Mouse (Mus musculus) megakaryocyte-erythroid progenitor cell, adult 5-6 weeks (primary cell): Measurements from ENCODE around the gene Smarcal1. TPM values are rescaled to one million over a fixed set of nuclear protein-coding genes. Genes with fewer than 3 reads are reported as not detected.

Experiments used
- ATAC-seq: replicated peaks from 2 replicates; pipeline ENCODE4 v1.8.0; 2016; ENCODE audit warnings: mild to moderate bottlenecking, inconsistent platforms; ENCODE audit not compliant: severe bottlenecking, poor library complexity, low FRiP score, low TSS enrichment
- total RNA-seq, 2 experiments: library from RNA; stranded (forward) in 1 of 2; stranded (reverse) in 1 of 2; fragments of 200-1000, 215-1000 nt in 1 of 2; fragments of >200 nt in 1 of 2; fragmentation: Nextera tagmentation in 1 of 2; gene quantifications; 2 replicates each; pipeline ENCODE4 v1.2.3; 2014 to 2017

Smarcal1 gene
- total RNA-seq, 2 experiments from 2014 or later: 12.6 to 24.6 TPM

DNA sequence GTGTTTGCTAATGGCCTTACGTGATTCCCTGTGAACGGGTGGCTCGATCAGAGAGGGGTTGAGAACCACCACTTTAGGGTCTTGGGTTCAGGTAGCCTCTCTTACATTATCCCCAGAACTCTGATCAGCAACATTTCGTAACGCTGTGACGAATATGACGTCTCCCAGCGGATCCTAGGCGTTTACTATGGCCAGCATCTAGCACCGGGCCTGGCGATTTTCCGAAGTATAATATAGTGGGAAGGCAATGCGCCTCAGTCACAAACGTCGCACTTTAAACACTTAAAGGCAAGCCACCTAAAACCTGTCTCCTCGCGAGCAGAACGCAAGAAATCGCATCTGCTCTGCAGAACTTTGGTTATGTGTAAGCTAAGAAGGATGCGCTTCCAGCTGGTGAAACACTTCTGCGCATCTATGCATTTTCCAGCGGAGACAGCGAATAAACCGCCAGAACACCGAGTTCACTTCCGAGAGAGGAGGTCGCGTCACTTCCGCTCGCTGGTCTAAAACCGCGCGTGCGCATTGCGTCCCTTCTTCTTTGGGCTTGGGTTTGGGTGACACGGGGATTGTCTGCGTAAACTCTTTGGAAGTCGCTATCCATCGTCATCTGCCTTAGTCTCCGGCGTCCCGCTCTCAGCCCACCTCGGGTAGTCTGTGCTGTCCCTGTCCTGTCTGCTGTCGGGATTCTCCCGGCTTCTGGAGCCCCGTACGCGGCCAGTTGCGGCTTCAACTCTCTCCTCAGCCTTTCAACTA lies 57.8 kb downstream of the Smarcal1 start:
- peak; percentile 65 for ATAC-seq

DNA sequence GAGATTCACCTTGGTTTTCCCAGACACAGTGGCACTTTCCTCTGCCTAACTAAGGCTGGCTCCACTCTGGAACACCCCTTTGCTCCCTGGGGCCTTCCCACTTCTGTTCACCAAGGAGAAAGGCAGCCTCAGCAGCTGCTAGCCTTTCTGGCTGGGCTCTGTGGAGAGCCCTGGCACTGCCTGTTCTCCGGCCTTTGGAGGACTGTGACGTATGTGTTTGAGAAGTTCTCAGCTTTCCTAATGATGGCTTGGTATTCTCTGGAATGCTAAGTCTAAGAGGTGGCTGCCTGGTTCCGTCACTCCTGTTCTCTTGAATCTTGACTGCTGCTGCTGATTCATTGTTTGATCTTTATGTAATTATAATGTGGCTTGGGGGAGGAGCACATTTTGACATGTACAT lies 90.0 kb downstream of the Smarcal1 start:
- no peak for ATAC-seq

Other genes with a start within 250 kb of the Smarcal1 start
- not detected in 2 replicates for gene March4, start 46.3 kb upstream of the Smarcal1 start, total RNA-seq (2014; fragmentation: Nextera tagmentation)
- gene March4, start 46.3 kb upstream of the Smarcal1 start, total RNA-seq (2017): not detected in 2 replicates
- gene Ankar, start 117.3 kb downstream of the Smarcal1 start, total RNA-seq (2014; fragmentation: Nextera tagmentation): not detected in 2 replicates
- not detected in 2 replicates for gene Ankar, start 117.3 kb downstream of the Smarcal1 start, total RNA-seq (2017)
- gene Rpl37a, start 128.0 kb downstream of the Smarcal1 start, total RNA-seq (2014; fragmentation: Nextera tagmentation): 2,939 and 3,315 TPM in 2 replicates
- 499 and 554 TPM in 2 replicates for gene Rpl37a, start 128.0 kb downstream of the Smarcal1 start, total RNA-seq (2017)
- gene Igfbp2, start 241.3 kb downstream of the Smarcal1 start, total RNA-seq (2014; fragmentation: Nextera tagmentation): not detected in 2 replicates
- not detected in 2 replicates for gene Igfbp2, start 241.3 kb downstream of the Smarcal1 start, total RNA-seq (2017)